Mouse (Mus musculus) hindbrain, embryonic 12.5 days (tissue): ENCODE data around the gene Creld2. TPM values are rescaled to one million over a fixed set of nuclear protein-coding genes. Genes with fewer than 3 reads are reported as not detected.

Experiments used
- ATAC-seq: fragments of 200-750 bp; cut with Nextera tagmentation; 2 replicates; pipeline ENCODE4 v1.8.0; 2017; ENCODE audit warnings: moderate TSS enrichment; ENCODE audit not compliant: low FRiP score
- H3K27ac ChIP-seq: fragments of 300-500 bp; sonication (generic); 2 replicates; pipeline ENCODE4 v1.5.1; 2016; ENCODE audit warnings: mild to moderate bottlenecking
- H3K27me3 ChIP-seq: fragments of 300-500 bp; sonication (generic); 2 replicates; pipeline ENCODE4 v1.6.1; 2016; ENCODE audit warnings: mild to moderate bottlenecking
- H3K36me3 ChIP-seq: fragments of 300-500 bp; sonication (generic); 2 replicates; pipeline ENCODE4 v1.6.1; 2016; ENCODE audit warnings: mild to moderate bottlenecking
- H3K4me1 ChIP-seq: fragments of 300-500 bp; sonication (generic); 2 replicates; pipeline ENCODE4 v1.6.1; 2016
- H3K4me2 ChIP-seq: fragments of 300-500 bp; sonication (generic); replicated peaks from 2 replicates; pipeline ENCODE4 v1.6.1; 2016; ENCODE audit warnings: mild to moderate bottlenecking
- H3K4me3 ChIP-seq: fragments of 300-500 bp; sonication (generic); 2 replicates; pipeline ENCODE4 v1.5.1; 2016; ENCODE audit warnings: mild to moderate bottlenecking
- H3K9ac ChIP-seq: fragments of 300-500 bp; sonication (generic); 2 replicates; pipeline ENCODE4 v1.6.1; 2016; ENCODE audit warnings: mild to moderate bottlenecking, moderate library complexity
- H3K9me3 ChIP-seq: fragments of 300-500 bp; sonication (generic); replicated peaks from 2 replicates; pipeline ENCODE4 v1.6.1; 2016; ENCODE audit warnings: mild to moderate bottlenecking
- WGBS: fragments of 180-500 bp; shearing (Covaris S2); methylation state at CpG from one replicate; pipeline ENCODE4 v1.1.7; 2016; 5-methylcytosine and 5-hydroxymethylcytosine counted together
- polyA plus RNA-seq: library from polyadenylated mRNA; unstranded; fragments of >200 nt; fragmentation: Nextera tagmentation; extraction: Ambion mirVana; gene quantifications from 2 replicates; pipeline ENCODE4 v1.2.1, GENCODE M21; 2016

The Creld2 gene
- polyA plus RNA-seq, 1 experiment from 2014 or later, result 74.8 TPM

DNA sequence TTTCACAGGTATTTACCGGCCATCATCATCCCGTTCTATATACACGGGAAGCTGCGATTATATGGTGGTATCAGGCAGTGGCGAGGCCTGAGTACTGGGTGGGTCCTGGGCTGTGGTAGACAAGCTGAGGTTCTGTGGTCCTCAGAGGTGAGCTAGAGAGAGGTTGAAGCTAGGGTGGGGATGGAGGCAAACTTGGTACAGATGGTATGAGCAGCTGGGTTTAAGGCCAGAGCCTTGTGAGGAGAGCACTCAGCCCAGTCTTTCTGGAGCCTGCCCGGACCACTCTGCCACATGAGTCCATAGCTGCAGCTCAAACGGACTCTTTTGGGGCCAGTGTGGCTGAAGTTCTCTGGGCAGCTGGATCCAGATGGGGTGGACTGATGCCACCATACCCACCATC is 37.9 kb downstream of the Creld2 start:
- no peak for ATAC-seq
- H3K27me3 ChIP-seq, result no peaks in the 10 kb centered on the region
- H3K9ac ChIP-seq, result no peak overlapping the region
- 97% methylated on average over 7 of the region's 7 CpGs for WGBS
- H3K4me2 ChIP-seq, result no peak overlapping the region
- no peaks in the 10 kb centered on the region for H3K9me3 ChIP-seq
- peaks cover 22% of the 10 kb centered on the region for H3K4me1 ChIP-seq
- no peaks in the 10 kb centered on the region for H3K36me3 ChIP-seq
- no peak overlapping the region for H3K4me3 ChIP-seq
- H3K27ac ChIP-seq, result no peak overlapping the region

GRCm38 (mm10) chr15:88858141-88858541 is 38.7 kb downstream of the Creld2 start:
- no peaks in the 10 kb centered on the region for H3K9me3 ChIP-seq
- no peaks in the 10 kb centered on the region for H3K36me3 ChIP-seq
- WGBS, result 88% methylated on average over 3 of the region's 3 CpGs
- no peak overlapping the region for H3K4me3 ChIP-seq
- H3K9ac ChIP-seq, result no peak overlapping the region
- H3K4me1 ChIP-seq, result peaks cover 27% of the 10 kb centered on the region
- ATAC-seq, result no peak
- H3K4me2 ChIP-seq, result no peak overlapping the region
- no peaks in the 10 kb centered on the region for H3K27me3 ChIP-seq
- H3K27ac ChIP-seq, result no peak overlapping the region

DNA sequence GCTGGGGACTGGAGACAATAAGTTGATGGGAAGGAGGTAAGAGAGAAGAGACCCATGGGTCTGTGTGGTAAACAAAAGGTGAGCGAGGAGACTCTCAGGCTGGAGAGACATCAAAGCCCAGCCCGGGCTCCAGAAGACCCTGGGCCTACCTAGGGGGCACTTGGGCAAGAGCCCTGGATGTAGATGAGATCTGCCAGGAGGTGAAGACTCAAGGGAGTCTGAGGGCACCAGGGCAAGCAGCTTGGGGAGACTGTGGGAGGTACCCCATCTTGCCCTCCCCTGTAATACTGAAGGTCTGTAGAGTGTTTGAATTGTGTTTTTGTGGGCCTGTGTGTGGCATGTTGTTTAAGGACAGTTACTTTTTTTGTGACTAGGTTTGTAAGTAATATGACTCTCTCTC is 39.3 kb downstream of the Creld2 start:
- ATAC-seq, result no peak
- no peak overlapping the region for H3K9ac ChIP-seq
- H3K27ac ChIP-seq, result no peak overlapping the region
- WGBS, result 81% methylated on average over 2 of the region's 2 CpGs
- no peak overlapping the region for H3K4me3 ChIP-seq
- no peaks in the 10 kb centered on the region for H3K27me3 ChIP-seq
- no peak overlapping the region for H3K4me2 ChIP-seq
- H3K9me3 ChIP-seq, result no peaks in the 10 kb centered on the region
- H3K36me3 ChIP-seq, result no peaks in the 10 kb centered on the region
- H3K4me1 ChIP-seq, result peaks cover 27% of the 10 kb centered on the region

DNA sequence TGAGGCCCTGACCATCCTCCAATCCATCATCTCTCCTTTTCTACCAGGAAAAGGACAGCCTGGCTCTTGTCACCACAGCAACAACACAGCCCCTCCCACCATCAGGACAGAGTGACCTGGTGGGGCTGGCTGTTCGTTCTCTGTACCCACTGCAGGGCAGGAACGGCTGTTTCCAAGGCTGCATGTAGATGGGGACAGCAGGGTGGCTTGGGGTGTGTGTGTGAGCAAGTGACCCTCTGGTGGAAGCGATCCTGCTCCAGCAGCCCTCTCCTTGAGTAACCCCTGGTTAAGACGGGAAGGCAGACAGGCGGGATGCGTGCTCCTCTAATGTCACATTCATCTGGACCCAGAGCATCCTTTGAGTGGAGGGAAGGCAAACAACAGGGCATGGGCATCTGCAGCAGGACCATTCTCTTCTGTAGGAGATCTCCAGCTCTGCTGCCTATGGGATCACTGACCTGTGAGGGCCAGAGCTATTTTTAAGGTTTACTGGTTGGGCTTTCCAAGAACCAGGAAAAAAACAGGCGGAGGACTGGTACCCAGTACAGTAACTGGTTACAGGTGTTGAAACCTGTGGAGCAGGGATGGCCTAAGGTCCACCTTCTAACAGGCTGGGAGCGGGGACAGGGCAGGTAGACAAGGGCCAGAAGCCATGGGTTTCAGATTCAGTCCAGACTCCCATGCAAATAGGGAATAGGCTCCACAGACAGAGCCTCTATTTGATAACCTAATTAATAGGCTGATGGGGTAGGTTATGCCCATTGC is 39.9 kb downstream of the Creld2 start:
- Histone ChIP-seq H3K36me3 (peaks cover under 1% of the 10 kb centered on the region), H3K27ac (no peak overlapping the region), H3K9me3 (no peaks in the 10 kb centered on the region), H3K4me1 (peaks cover 28% of the 10 kb centered on the region), H3K4me2 (no peak overlapping the region), H3K9ac (no peak overlapping the region), H3K4me3 (no peak overlapping the region), H3K27me3 (no peaks in the 10 kb centered on the region)
- 65% methylated on average over 8 of the region's 8 CpGs for WGBS
- no peak for ATAC-seq

- ATAC-seq, result no peak
- H3K4me2 ChIP-seq, result no peak overlapping the region
- WGBS, result 91% methylated on average over 3 of the region's 3 CpGs
- H3K9ac ChIP-seq, result no peak overlapping the region
- H3K27ac ChIP-seq, result no peak overlapping the region
- peaks cover 12% of the 10 kb centered on the region for H3K36me3 ChIP-seq
- H3K4me1 ChIP-seq, result peaks cover 26% of the 10 kb centered on the region
- H3K27me3 ChIP-seq, result no peaks in the 10 kb centered on the region
- no peak overlapping the region for H3K4me3 ChIP-seq
- no peaks in the 10 kb centered on the region for H3K9me3 ChIP-seq
Measured at GRCm38 (mm10) chr15:88860781-88861180, 41.3 kb downstream of the Creld2 start.

GRCm38 (mm10) chr15:88861772-88862622 is 42.6 kb downstream of the Creld2 start, which contains the start of gene Pim3:
Gene Pim3 (plus strand): TSS chr15:88862186.
- H3K36me3 ChIP-seq, result peaks cover 24% of the 10 kb centered on the region
- peak within 1 kb of the TSS; percentile 97 for H3K4me2 ChIP-seq
- no peaks in the 10 kb centered on the region for H3K27me3 ChIP-seq
- peak; percentile 87 for ATAC-seq
- H3K27ac ChIP-seq, result peak within 1 kb of the TSS; percentile 97
- H3K4me3 ChIP-seq, result peak within 1 kb of the TSS; percentile 91
- under 1% methylated on average over 107 of the region's 107 CpGs for WGBS
- peak within 1 kb of the TSS; percentile 91 for H3K9ac ChIP-seq
- H3K4me1 ChIP-seq, result peaks cover 32% of the 10 kb centered on the region
- H3K9me3 ChIP-seq, result no peaks in the 10 kb centered on the region

GRCm38 (mm10) chr15:88862881-88863694 is 43.6 kb downstream of the Creld2 start:
- ATAC-seq, result peak; percentile 36
- peaks cover 42% of the 10 kb centered on the region for H3K4me1 ChIP-seq

DNA sequence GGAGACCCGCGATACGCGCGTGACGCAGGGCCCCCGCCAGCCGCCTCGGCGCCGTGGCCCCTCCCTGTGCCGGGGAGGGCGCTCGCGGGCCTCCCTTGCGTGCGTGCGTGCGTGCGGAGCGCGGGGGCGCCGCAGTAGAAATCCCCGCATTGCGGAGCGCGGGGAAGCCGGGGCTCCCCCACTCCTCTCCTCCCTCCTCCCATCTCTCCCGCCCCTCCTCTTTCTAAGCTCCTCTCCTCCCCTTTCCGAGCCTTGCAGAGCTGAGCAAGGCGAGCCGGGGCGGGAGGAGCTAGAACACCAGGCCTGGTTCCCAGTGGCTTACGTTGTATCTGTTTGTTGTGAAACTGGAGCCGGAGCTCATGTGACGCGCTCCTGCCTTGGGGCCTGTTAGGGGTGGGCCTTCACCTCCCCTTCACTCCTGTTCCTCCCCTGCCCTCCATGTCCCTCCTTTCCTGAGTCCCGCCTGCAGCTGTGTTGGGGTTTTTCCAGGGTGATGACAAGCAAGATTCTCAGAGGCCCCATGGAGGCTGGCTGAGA is 44.3 kb downstream of the Creld2 start:
- ATAC-seq, result peak; percentile 73
- Histone ChIP-seq H3K4me1 (peaks cover 42% of the 10 kb centered on the region), H3K4me2 (peak overlapping the region; percentile 97), H3K27ac (peak overlapping the region; percentile 97), H3K9me3 (no peaks in the 10 kb centered on the region), H3K36me3 (peaks cover 27% of the 10 kb centered on the region), H3K27me3 (no peaks in the 10 kb centered on the region), H3K4me3 (peak overlapping the region; percentile 91), H3K9ac (peak overlapping the region; percentile 91)
- WGBS, result under 1% methylated on average over 33 of the region's 39 CpGs

More at GRCm38 (mm10) chr15:88862881-88863694, 43.6 kb downstream of the Creld2 start:
- Histone ChIP-seq H3K27ac (peak overlapping the region; percentile 97), H3K9ac (peak overlapping the region; percentile 91), H3K27me3 (no peaks in the 10 kb centered on the region), H3K4me2 (peak overlapping the region; percentile 97), H3K9me3 (no peaks in the 10 kb centered on the region), H3K36me3 (peaks cover 27% of the 10 kb centered on the region), H3K4me3 (peak overlapping the region; percentile 91)
- under 1% methylated on average over 97 of the region's 98 CpGs for WGBS

DNA sequence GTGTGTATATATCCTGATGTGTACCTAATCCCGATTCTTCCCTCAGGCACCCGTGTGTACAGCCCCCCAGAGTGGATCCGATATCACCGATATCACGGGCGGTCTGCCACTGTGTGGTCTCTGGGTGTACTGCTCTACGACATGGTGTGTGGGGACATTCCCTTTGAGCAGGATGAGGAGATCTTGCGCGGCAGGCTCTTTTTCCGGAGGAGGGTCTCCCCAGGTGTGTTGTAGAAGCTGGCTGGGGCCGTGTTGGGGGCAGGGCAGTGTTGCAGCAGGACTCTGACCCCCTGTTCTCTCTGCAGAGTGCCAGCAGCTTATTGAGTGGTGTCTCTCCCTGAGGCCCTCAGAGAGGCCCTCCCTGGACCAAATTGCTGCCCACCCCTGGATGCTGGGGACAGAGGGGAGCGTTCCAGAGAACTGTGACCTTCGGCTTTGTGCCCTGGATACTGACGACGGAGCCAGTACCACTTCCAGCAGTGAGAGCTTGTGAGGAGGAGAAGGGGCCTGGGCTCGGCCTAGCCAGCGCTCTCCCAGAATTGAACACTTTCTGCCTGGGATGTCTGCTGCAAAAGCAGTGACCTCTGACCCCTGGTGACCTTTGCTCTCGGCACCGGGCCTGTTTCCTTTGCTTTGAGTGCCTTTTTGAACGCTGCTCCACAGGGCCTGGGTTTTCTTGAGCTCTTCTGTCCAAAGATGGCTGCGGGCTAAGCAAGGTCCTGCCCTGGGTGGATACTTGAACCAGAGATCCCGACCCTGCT is 45.0 kb downstream of the Creld2 start:
- H3K4me1 ChIP-seq, result peaks cover 42% of the 10 kb centered on the region
- peak; percentile 8; the same call in 1 of the 2 replicates for ATAC-seq
- no peaks in the 10 kb centered on the region for H3K27me3 ChIP-seq
- H3K4me3 ChIP-seq, result peak overlapping the region; percentile 91
- WGBS, result 36% methylated on average over 22 of the region's 22 CpGs
- H3K9me3 ChIP-seq, result no peaks in the 10 kb centered on the region
- peak overlapping the region; percentile 91 for H3K9ac ChIP-seq
- H3K36me3 ChIP-seq, result peaks cover 27% of the 10 kb centered on the region
- peak overlapping the region; percentile 97 for H3K4me2 ChIP-seq
- peak overlapping the region; percentile 97 for H3K27ac ChIP-seq

DNA sequence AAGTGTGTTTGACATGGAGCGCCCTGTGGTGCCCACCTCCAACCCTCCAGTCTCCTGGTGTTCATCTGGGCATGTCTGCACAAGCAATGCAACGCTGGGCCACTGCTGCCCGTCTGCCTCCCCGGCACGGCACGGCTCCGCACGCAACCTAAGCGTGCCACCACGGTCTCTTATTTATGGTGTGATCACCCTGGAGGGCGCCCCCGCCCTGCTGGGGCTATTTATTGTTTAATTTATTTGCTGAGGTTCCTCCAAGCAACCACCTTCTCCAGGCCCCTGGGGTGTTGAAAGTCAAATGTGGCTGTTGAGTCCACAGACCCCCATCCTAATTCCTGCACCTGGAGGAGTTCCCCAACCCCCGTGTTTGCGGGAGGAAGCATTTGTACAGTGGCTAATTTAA is 45.6 kb downstream of the Creld2 start:
- Histone ChIP-seq H3K4me2 (peak overlapping the region; percentile 97), H3K4me1 (peaks cover 42% of the 10 kb centered on the region), H3K4me3 (peak overlapping the region; percentile 91; the same call in 1 of the 2 replicates), H3K36me3 (peaks cover 27% of the 10 kb centered on the region), H3K27me3 (no peaks in the 10 kb centered on the region), H3K27ac (no peak overlapping the region), H3K9me3 (no peaks in the 10 kb centered on the region), H3K9ac (peak overlapping the region; percentile 13; the same call in 1 of the 2 replicates)
- WGBS, result 87% methylated on average over 14 of the region's 14 CpGs
- ATAC-seq, result no peak
